Mouse (Mus musculus) midbrain, embryonic 16.5 days (tissue): ENCODE results near the gene Cdk20. TPM values are rescaled to one million over a fixed set of nuclear protein-coding genes. Genes with fewer than 3 reads are reported as not detected.

Experiments used
- ATAC-seq: fragments of 200-750 bp; cut with Nextera tagmentation; 2 replicates; pipeline ENCODE4 v1.8.0; 2017; ENCODE audit warnings: moderate TSS enrichment
- H3K27ac ChIP-seq: fragments of 300-500 bp; sonication (generic); 2 replicates; pipeline ENCODE4 v1.5.1; 2014; ENCODE audit warnings: mild to moderate bottlenecking, low read length, mixed read lengths
- H3K27me3 ChIP-seq: fragments of 300-500 bp; sonication (generic); 2 replicates; pipeline ENCODE4 v1.6.1; 2014; ENCODE audit warnings: low read depth, low read length, mixed read lengths; ENCODE audit not compliant: control insufficient read depth, insufficient read depth
- H3K36me3 ChIP-seq: fragments of 300-500 bp; sonication (generic); 2 replicates; pipeline ENCODE4 v1.6.1; 2014; ENCODE audit warnings: mild to moderate bottlenecking, low read length, moderate library complexity, mixed read lengths; ENCODE audit not compliant: control insufficient read depth, insufficient read depth
- H3K4me1 ChIP-seq: fragments of 300-500 bp; sonication (generic); 2 replicates; pipeline ENCODE4 v1.6.1; 2014; ENCODE audit warnings: mild to moderate bottlenecking, low read length, mixed read lengths; ENCODE audit not compliant: control insufficient read depth, insufficient read depth
- H3K4me2 ChIP-seq: fragments of 300-500 bp; sonication (generic); 2 replicates; pipeline ENCODE4 v1.6.1; 2014; ENCODE audit warnings: mild to moderate bottlenecking, low read length, mixed read lengths
- H3K4me3 ChIP-seq: fragments of 300-500 bp; sonication (generic); 2 replicates; pipeline ENCODE4 v1.5.1; 2014; ENCODE audit warnings: low read depth, mild to moderate bottlenecking, low read length, moderate library complexity, mixed read lengths
- H3K9ac ChIP-seq: fragments of 300-500 bp; sonication (generic); 2 replicates; pipeline ENCODE4 v1.6.1; 2014; ENCODE audit warnings: low read depth, low read length, mixed read lengths
- H3K9me3 ChIP-seq: fragments of 300-500 bp; sonication (generic); replicated peaks from 2 replicates; pipeline ENCODE4 v1.6.1; 2014; ENCODE audit warnings: mild to moderate bottlenecking, low read length, mixed read lengths; ENCODE audit not compliant: control insufficient read depth, poor library complexity, severe bottlenecking
- WGBS: fragments of 180-500 bp; shearing (Covaris S2); extraction: QIAGEN DNeasy Blood & Tissue Kit; methylation state at CpG from one replicate; pipeline ENCODE4 v1.1.7; 2014; 5-methylcytosine and 5-hydroxymethylcytosine counted together
- polyA plus RNA-seq: library from polyadenylated mRNA; unstranded; fragments of >200 nt; fragmentation: Nextera tagmentation; extraction: Ambion mirVana; gene quantifications from 2 replicates; pipeline ENCODE4 v1.2.1, GENCODE M21; 2015

The Cdk20 gene
- polyA plus RNA-seq, 1 experiment from 2014 or later: 29.3 TPM

DNA sequence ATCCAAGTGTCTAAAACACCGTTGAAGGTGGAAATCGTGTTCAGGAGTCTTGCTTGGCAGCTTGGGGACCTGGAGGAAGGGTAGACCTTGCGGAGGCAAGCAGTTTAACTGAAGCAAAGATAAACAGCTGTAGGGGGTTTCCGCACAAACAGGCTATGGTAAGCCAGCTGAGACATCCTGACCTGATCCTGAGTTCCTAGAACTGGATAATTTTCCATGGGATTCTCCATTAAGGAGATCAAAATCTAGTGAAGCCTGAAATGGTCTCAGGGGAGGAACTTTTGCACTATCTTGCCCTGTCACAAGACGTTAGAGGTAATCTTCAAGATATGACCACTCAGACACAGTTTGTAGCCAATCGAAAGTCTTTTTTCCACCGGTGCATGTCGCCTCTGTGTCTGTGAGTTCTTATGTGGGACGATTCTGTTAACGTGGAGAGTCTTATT lies 29.6 kb upstream of the Cdk20 start:
- 88% methylated on average over 10 of the region's 10 CpGs for WGBS
- Histone ChIP-seq H3K9me3 (no peaks in the 10 kb centered on the region), H3K4me2 (no peak overlapping the region), H3K36me3 (no peaks in the 10 kb centered on the region), H3K4me1 (no peaks in the 10 kb centered on the region), H3K9ac (no peak overlapping the region), H3K4me3 (no peak overlapping the region), H3K27ac (no peak overlapping the region), H3K27me3 (no peaks in the 10 kb centered on the region)
- ATAC-seq: no peak

DNA sequence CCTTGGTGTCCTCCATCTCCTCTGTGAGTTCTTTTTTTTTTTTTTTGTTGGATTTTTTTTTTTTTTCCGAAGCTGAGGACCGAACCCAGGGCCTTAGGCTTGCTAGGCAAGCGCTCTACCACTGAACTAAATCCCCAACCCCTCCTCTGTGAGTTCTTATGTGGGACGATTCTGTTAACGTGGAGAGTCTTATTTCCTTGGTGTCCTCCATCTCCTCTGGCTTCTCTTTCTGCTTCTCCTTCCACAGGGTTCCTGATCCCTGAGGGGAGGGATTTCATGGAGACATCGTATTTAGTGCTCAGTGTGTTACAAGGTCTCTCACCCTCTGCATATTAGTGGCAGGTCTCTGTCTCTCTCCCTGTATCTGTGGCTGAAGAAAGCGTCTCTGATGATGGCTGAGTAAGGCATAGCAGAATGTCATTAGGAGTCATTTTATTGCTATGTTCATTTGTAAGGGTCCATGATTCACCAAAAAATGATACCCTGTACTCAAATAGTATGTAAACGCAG lies 29.1 kb upstream of the Cdk20 start:
- Histone ChIP-seq H3K9me3 (no peaks in the 10 kb centered on the region), H3K4me3 (no peak overlapping the region), H3K27ac (no peak overlapping the region), H3K4me2 (no peak overlapping the region), H3K36me3 (no peaks in the 10 kb centered on the region), H3K4me1 (no peaks in the 10 kb centered on the region), H3K9ac (no peak overlapping the region), H3K27me3 (no peaks in the 10 kb centered on the region)
- no peak for ATAC-seq
- 88% methylated on average over 8 of the region's 8 CpGs for WGBS

DNA sequence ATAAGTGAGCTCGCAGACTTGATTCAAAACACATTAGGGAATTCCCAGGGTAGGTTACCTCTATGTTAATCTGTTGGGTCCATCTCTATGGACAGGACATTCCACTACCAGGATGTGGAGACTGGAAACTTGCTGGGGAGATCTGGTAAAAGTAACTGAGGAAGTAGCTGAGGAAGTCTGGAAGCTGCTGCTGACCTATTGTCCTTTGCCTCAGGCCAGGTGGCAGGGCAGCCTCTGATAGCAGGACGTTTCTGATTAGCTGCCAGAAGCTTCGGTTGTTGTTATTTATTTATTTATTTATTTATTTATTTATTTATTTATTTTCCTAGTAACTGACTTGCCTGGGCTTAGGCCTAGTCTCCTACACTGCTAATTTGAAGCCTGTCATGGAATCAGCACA lies 28.6 kb upstream of the Cdk20 start:
- H3K4me1 ChIP-seq: no peaks in the 10 kb centered on the region
- no peak overlapping the region for H3K4me3 ChIP-seq
- no peak overlapping the region for H3K27ac ChIP-seq
- H3K9ac ChIP-seq: no peak overlapping the region
- H3K36me3 ChIP-seq: no peaks in the 10 kb centered on the region
- H3K4me2 ChIP-seq: no peak overlapping the region
- H3K27me3 ChIP-seq: no peaks in the 10 kb centered on the region
- no peaks in the 10 kb centered on the region for H3K9me3 ChIP-seq
- 76% methylated on average over 3 of the region's 3 CpGs for WGBS
- no peak for ATAC-seq

DNA sequence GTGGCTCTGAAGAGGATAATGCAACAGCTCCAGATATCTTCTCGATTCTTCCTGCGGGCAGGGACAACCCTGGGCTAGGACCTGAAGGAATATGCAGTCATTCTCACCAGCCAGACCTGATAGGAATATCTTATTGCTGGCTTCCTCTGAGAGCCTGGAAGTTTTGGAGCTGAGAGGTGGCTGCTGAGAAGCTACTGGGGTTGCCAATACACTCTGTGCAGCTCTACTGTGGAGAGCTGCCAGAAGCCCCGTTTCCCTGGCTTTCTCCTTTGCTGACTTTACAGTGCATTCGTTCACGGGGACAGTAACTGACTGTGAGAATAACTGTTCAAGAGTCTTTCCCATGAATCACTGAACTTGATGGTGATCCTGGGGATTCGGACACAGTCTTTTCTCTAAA lies 26.6 kb upstream of the Cdk20 start:
- Histone ChIP-seq H3K9ac (no peak overlapping the region), H3K36me3 (no peaks in the 10 kb centered on the region), H3K9me3 (no peaks in the 10 kb centered on the region), H3K27me3 (no peaks in the 10 kb centered on the region), H3K27ac (no peak overlapping the region), H3K4me2 (no peak overlapping the region), H3K4me3 (no peak overlapping the region), H3K4me1 (no peaks in the 10 kb centered on the region)
- WGBS: 85% methylated on average over 6 of the region's 6 CpGs
- ATAC-seq: no peak

DNA sequence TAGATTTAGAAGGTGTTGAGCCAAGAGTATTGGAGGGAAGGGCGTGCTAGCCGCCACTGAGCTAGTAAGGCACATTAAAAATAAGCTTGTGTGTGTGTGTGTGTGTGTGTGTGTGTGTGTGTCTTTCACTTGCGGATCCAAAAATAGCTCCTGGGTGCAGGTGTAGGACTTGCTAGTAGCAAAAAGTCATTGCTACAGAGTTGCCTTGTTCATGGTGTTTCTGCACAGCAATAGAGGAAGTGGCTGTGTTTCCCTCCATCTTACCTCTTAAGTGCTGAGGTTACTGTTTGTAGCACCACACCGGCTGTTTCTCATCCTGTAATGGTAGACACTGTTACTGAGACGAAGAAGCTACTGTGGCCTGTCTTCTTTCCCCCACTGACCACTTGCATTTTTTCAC lies 24.1 kb upstream of the Cdk20 start:
- H3K4me1 ChIP-seq: no peaks in the 10 kb centered on the region
- no peak overlapping the region for H3K4me3 ChIP-seq
- no peak for ATAC-seq
- H3K9ac ChIP-seq: no peak overlapping the region
- no peaks in the 10 kb centered on the region for H3K9me3 ChIP-seq
- H3K4me2 ChIP-seq: no peak overlapping the region
- H3K36me3 ChIP-seq: no peaks in the 10 kb centered on the region
- no peak overlapping the region for H3K27ac ChIP-seq
- WGBS: 91% methylated on average over 5 of the region's 5 CpGs
- no peaks in the 10 kb centered on the region for H3K27me3 ChIP-seq

DNA sequence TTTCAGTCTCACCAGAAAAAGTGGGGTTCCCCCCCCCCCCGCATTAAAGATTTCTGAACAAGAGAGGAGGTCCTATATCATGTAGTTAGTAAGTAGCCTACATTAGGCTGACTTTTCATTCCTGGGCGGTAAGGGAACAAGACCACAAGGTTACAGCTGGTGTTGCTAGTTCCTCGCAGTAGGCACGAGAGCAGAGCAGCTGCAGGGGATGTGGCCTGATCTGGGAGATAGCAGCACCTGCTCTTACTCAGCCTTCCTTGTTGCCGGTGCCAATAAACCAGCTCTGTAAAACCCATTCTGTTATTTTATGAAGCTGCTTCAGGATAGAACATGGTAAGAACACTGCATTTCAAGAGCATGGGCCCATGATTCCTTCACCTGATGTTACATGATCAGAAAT lies 21.5 kb upstream of the Cdk20 start:
- no peaks in the 10 kb centered on the region for H3K36me3 ChIP-seq
- H3K4me1 ChIP-seq: no peaks in the 10 kb centered on the region
- H3K9me3 ChIP-seq: no peaks in the 10 kb centered on the region
- no peak overlapping the region for H3K4me2 ChIP-seq
- ATAC-seq: no peak
- WGBS: 81% methylated on average over 5 of the region's 5 CpGs
- no peak overlapping the region for H3K4me3 ChIP-seq
- H3K9ac ChIP-seq: no peak overlapping the region
- no peaks in the 10 kb centered on the region for H3K27me3 ChIP-seq
- no peak overlapping the region for H3K27ac ChIP-seq

DNA sequence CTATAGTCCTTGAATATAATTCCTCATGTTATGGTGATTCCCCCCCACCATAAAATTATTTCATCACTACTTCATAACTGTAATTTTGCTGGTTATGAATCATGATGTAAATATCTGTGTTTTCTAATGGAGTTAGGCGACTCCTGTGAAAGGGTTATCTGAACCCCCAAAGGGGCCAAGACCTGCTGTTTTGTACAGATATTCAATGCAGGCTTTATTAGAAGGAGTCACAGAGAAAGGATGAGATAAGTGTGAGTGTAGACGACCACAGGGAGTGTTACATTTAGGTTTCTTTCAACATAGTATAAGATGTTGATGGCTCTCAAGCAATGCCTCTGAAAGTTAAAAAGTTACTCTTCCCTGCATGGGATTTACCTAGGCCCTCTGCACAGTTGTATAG lies 20.8 kb upstream of the Cdk20 start:
- Histone ChIP-seq H3K36me3 (no peaks in the 10 kb centered on the region), H3K9ac (no peak overlapping the region), H3K4me2 (no peak overlapping the region), H3K27me3 (no peaks in the 10 kb centered on the region), H3K4me1 (no peaks in the 10 kb centered on the region), H3K9me3 (no peaks in the 10 kb centered on the region), H3K4me3 (no peak overlapping the region), H3K27ac (no peak overlapping the region)
- no peak for ATAC-seq
- 82% methylated on average over 2 of the region's 2 CpGs for WGBS

DNA sequence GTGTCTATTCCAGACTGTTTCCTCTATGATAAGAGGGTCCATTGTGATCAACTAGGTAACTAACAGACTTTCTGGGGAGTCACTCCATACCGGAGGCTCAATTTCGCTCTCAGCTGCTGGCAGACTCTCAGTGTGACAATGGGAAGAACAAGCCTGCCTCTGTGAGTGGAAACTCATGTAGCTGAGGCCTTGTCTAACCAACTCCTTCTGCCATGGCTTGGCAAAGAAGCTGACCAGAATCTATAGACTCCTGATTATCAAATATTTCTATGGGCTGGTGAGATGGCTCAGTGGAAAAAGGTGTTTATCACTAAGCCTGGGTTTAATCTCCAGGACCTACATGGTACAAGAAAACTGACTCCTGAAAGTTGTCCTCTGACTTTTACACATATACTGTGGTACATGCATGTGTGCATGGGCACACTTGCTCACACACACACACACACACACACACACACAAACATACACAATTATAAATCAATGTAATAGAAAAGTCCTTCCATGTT lies 19.3 kb upstream of the Cdk20 start:
- Histone ChIP-seq H3K9me3 (no peaks in the 10 kb centered on the region), H3K4me3 (no peak overlapping the region), H3K4me1 (no peaks in the 10 kb centered on the region), H3K27ac (no peak overlapping the region), H3K9ac (no peak overlapping the region), H3K36me3 (no peaks in the 10 kb centered on the region), H3K4me2 (no peak overlapping the region), H3K27me3 (no peaks in the 10 kb centered on the region)
- ATAC-seq: no peak
- WGBS: 85% methylated on average over 2 of the region's 2 CpGs

DNA sequence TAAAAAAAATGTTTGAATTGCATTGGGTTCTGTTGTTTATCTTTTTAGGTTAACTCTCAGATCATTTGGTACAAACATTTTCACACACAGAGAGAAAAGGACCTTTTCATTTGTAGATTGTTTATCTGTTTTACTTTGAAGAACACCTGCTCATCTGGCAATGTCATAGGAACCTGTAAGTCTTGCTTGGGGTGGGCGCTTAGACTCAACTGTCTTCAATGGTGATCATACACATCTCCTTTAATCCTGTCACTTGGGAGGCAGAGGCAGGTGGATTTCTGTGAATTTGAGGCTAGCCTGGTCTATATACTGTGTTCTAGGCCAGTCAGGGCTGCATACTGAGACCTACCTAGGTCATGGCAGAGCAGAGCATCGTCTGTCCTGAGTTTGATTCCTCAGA lies 16.5 kb upstream of the Cdk20 start:
- Histone ChIP-seq H3K27me3 (no peaks in the 10 kb centered on the region), H3K4me3 (no peak overlapping the region), H3K9ac (no peak overlapping the region), H3K27ac (no peak overlapping the region), H3K36me3 (no peaks in the 10 kb centered on the region), H3K9me3 (no peaks in the 10 kb centered on the region), H3K4me1 (no peaks in the 10 kb centered on the region), H3K4me2 (no peak overlapping the region)
- no peak for ATAC-seq
- WGBS: 89% methylated on average over 2 of the region's 2 CpGs
